Mouse (Mus musculus) embryonic facial prominence, embryonic 11.5 days (tissue): Measurements from ENCODE around the gene Pdxk. TPM values are rescaled to one million over a fixed set of nuclear protein-coding genes. Genes with fewer than 3 reads are reported as not detected.

Experiments used
- microRNA-seq: library from miRNA; unstranded; fragments of <30 nt; microRNA quantifications from one replicate; pipeline ENCODE4, GENCODE M21; 2016; ENCODE audit warnings: borderline number of aligned reads
- polyA plus RNA-seq: library from polyadenylated mRNA; unstranded; fragments of >200 nt; fragmentation: Nextera tagmentation; extraction: Ambion mirVana; gene quantifications from 2 replicates; pipeline ENCODE4 v1.2.1, GENCODE M21; 2014

Gene Pdxk
- polyA plus RNA-seq, 1 experiment from 2014 or later = 7.4 TPM

Small RNA genes lying within 50 kb of the gene (microRNA-seq; reads per million reads assigned to microRNA genes)
- gene Mir6410 (not detected), gene Mir6907 (not detected), gene Mir6908 (not detected)

Other genes with a start within 250 kb of the Pdxk start
- 14.7 and 16.1 TPM in 2 replicates for gene Trappc10, start 220.3 kb downstream of the Pdxk start, polyA plus RNA-seq
- 32.8 and 34.1 TPM in 2 replicates for gene Agpat3, start 112.5 kb downstream of the Pdxk start, polyA plus RNA-seq
- 225 and 243 TPM in 2 replicates for gene Rrp1, start 51.9 kb downstream of the Pdxk start, polyA plus RNA-seq
- 168 and 177 TPM in 2 replicates for gene Cstb, start 39.3 kb downstream of the Pdxk start, polyA plus RNA-seq
- gene Olfr1358, start 52.5 kb upstream of the Pdxk start, polyA plus RNA-seq = not detected in 2 replicates
- 28.3 and 32.1 TPM in 2 replicates for gene Ilvbl, start 109.4 kb upstream of the Pdxk start, polyA plus RNA-seq
- gene Syde1, start 127.0 kb upstream of the Pdxk start, polyA plus RNA-seq = 13.5 and 17.1 TPM in 2 replicates
- not detected in 2 replicates for gene Olfr1357, start 153.1 kb upstream of the Pdxk start, polyA plus RNA-seq